Mouse (Mus musculus) frontal cortex, postnatal 36 days (tissue): Measurements from ENCODE around the gene Cpn2.
A peak's percentile ranks its signal among the peaks of the same experiment; 100 is the strongest.

ENCODE experiments used
- DNase-seq, 2 experiments: peaks; one replicate each; pipeline ENCODE4 v3.0.0; 2022; ENCODE audit warnings: low spot score in 2 of 2

Cpn2 gene

DNA sequence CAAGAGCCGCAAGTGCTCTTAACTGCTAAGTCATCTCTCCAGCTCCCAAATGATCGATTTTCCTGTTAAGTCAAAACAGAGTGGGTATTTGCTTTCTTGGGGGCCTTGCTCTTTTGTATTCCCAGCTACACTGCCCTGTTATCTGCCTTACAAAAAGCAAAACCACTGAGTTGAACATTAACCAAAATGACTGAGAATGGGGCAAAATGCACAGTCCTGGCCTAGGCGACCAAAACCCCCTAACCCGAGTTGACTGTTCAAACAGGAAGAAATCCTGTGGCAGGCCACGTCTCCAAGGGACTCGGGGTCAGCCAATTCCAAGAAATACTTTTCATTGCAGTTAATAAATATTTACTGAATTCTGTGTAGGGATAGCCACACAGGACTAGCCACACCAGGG, 28.5 kb downstream of the Cpn2 start:
- no peak for DNase-seq

DNA sequence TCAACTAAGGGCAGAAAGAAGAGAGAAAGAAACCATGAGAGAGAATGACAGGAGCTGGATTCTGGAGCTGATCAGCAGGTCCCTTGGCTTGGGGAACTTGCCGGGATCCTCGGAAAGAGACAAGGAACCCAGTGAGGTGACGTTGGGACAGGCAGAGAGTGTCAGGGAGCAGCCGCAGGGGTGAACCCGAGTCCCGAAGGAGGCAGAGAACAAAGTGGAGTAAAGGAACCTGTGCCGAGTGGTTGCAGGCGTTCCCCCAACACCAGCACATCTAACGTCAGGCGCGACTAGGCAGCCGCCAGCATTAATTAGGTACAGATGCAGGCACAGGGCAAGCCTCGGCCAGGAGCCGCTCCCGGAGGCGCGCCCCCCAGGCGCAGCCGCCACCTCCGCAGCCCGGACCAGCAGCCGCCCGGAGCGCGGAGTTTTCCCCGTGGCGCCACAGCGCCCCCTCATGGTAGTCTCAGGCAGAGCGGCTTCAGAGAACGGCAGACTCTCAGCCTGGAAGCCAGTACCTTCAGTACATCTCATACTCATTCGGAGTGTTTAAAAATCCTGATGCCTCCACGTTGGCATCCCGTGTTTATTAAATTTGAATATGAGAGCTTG, 31.1 kb downstream of the Cpn2 start:
- peak; percentile 85 to 86 for DNase-seq

DNA sequence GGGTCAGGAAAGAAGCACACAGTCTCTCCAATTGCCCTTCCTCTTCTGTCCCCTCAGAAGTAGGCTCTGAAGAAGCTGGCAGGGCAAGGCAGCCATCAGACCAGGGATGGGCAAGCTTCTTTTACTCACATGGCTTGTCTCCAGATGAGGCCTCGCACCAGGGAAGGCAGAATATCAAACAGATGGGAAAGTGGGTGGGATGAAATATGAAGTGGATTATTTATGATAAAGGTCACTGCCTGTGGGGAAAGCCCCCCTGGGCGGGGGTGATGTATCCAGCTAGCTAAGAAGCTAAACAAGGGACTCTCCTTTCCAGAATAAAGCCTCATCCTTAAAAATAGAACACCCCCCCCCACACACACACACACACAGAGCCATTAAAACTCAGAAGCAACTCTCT, 31.7 kb downstream of the Cpn2 start:
- DNase-seq, result peak; percentile 26 to 32

DNA sequence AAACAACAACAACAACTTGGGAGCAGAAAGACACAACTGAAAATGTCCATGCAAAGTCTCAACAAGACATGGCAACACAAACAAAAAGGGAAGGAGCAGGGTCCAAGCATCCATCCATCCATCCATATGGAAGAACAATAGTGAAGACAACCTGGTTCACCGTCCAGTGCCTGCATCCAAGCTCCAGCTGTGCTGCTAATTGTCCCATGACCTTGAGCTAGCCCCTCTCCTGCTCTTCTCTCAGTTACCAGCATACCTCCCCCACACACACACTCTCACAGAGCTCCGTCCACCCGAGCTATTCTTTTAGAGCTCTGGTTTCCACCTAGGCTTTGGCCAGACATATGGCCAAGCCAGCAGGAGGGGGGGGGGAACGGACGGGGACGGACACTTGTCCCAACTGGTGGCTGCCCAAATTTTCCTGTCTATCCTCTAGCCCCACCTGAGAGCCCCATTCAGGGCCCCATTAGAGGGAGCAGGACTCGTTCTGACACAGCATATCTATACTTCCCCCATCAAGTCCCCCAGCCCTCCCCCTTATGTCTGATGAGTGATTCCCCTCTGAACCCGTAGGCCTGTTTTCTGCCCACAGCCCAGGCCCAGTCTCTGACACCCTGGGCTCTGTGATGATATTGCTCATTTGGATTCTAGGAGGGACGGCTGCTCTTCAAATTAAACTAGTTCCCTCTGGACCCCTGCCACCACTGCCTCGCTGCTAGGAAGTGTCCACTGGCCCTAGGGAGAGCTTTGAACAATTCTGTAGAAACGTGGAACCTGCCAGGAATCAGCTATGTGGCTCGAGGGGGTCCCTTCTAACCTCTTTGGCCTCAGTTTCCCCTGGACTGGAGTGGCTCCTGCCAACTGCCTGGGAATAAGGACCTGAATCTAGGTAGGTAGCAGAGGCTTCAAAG, 32.4 kb downstream of the Cpn2 start:
- no peak for DNase-seq

DNA sequence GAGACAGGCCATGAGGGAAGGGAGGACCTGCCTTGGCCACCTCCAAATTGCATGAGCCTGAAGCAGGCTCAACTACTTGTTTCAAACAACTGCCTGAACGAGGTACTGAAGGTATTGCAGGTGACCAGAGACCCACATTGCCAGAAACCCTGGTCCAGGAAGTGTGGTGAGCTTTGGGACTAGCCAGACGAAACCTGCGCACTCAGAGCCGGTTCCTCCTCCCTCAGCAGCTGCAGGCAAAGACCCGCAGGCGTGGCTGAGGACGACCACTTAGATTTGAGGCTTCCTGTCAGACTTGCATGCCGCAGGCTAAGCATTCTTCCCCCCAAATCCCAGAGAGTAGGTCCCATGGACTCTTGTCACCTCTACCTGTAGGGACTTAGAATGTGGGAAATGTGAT, 33.2 kb downstream of the Cpn2 start:
- DNase-seq, result no peak

DNA sequence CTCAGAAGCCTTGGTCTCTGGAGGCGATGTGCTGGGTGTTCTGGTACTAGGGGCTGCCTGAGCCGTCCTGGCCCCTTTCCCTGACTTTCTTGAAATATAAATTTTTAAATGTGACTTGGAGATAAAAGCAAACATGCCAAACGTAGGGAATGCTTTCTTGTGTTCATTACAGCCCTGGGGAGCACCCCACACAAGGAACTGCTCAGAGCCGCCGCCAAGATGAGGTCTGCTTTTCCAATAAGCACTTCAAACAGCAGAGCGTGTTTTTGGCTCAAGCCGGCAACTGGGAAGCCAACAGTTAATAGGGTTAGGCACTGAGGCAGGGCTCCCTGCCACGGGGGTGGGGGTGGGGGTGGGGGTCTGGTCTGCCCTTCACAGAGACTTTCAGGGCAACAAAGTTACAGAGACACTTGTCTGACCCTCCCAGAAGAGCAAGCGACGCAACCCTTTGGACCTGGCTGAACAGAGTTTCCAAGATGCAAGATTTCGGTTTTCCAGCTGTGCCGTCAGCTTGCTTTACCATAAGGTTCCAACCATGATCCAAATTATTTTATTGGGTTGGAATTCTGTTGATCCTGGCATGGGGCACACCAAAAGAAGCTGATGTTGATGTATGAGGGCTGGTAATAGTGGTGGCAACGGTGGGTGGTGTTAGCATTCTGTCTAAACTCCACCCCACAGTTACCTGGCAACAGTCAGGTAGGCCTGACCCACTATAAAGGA, 35.3 kb downstream of the Cpn2 start:
- DNase-seq, result no peak

DNA sequence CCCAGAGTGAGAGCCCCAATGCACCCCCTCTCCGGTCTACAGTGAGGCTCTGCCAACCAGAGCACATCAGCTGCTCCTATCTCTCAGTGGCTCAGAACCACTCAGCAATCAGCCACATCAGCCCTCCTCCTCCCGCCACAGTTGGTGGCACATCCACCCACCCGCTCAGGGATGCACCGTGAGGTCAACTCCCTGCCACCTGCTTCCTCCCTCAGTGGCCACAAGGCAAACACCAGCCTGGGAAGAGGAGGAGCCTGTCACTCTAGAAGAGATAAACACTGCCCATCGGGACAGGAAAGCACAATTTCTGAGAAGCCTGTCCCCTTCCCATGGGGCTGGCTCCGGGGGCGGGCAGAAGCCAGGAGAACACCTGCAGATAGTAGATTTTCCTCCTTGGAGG, 39.9 kb downstream of the Cpn2 start:
- DNase-seq, result no peak

DNA sequence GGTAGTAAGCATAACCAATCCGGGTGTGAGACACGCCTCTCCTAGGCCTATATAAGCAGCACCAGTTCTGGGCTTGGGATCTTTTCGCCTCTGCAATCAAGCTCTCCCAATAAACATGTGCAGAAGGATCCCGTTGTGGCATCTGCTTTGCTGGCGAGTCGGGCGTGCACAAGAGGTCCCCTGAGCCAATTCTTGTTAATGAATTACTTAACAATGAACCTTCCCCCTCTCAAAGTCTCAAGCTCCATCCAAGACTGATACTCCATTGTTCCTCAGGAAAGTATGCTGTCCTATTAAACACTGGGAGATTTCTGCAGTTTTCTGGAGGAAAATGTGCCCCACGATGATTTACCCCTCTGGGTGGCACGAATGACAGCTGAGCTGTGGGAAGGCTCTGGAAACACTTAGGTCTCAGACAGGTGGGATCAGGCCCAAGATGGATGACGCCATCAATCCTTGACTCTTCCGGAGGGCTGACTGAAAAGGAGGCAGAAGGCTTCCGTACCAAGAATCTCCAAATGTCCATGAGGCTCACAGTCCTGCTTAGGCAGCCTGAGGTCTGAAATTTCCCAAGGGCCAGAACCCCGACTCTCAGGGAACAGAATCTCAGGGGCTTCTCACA, 46.0 kb downstream of the Cpn2 start:
- DNase-seq, result no peak

DNA sequence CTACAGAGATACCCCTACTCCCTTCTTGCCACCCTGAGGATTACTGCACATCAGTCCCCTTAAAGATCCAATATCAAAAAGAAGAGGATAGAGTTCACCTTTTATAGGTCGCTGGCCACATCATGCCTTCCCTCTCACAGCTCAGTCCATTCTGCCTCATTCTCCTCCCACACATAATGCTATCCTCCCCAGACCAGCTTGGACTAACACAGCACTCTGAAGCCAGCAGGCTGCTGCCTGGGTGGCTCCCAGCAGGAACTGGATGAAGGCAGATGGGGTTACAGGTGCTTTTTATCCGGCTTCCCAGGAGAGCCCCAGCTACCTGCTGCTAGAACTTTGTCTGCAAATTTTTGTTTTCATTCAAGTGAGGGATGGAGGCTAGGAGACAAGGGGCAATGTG, 51.5 kb downstream of the Cpn2 start:
- no peak for DNase-seq

DNA sequence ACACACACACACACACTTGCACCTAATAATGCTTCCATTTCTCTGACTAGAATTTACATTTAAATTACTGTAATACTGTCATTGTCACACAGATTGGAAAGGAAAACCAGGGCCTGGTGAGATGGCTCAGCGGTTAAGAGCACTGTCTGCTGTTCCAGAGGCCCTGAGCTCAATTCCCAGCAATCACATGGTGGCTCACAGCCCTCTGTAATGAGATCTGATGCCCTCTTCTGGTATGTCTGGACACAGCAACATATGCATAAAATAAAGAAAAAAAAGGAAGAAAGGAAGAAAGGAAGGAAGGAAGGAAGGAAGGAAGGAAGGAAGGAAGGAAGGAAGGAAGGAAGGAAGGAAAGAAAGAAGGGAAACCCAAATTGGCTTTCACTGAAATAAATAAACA, 53.7 kb downstream of the Cpn2 start:
- DNase-seq, result no peak

DNA sequence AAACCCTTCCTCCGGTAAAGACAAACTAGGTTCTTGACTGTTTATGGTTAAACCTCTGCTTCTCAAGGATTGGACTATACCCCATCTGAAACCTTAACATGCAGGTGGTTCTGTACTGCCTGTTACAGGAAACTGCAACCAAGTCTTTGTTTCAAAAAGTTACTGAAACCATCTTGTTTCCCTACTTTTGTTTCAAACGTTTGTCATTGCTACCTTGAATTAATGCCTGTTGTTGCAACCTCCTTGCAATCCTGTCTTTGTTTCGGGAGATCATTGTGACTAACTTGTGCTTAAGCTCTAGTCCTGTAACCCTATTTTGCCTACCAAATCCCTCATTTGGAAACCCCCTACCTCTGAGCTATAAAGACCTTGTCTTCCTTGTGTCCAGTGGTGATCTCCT, 55.3 kb downstream of the Cpn2 start:
- no peak for DNase-seq

DNA sequence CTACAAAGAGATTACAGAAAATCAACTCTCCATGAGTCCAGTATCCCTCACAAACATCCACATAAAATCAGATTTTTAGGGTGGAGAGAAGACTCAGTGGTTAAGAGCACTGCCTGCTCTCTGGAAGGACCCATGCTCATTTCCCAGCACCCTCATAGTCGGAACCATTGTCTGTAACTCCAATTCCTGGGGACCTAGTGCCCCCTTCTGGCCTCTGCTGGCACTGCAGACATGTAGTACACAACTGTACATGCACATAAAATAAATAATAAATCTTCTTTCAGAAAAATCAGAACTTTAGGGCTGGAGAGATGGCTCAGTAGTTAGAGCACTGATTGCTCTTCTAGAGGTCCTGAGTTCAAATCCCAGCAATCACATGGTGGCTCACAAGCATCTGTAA, 58.0 kb downstream of the Cpn2 start:
- DNase-seq, result no peak

DNA sequence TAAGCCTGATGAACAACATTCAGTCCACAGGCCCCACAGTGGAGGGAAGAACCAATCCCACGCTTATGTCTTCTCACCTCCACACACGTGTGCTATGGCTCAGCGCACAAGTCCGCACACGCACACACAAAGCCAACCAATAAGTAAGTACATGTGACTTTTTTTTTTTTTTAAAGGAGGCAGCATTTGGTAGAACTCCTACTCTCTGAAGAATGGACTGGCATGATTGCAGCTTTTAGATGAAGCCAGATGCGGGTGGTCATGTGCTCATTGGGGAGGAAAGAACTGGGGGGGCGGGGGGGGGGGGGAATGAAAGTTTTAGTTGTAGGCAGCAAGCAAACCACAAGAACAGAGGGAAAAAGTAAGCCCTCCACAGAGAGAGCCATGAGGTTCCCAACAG, 59.3 kb downstream of the Cpn2 start:
- peak in 1 of 2 experiments; percentile 21 for DNase-seq

DNA sequence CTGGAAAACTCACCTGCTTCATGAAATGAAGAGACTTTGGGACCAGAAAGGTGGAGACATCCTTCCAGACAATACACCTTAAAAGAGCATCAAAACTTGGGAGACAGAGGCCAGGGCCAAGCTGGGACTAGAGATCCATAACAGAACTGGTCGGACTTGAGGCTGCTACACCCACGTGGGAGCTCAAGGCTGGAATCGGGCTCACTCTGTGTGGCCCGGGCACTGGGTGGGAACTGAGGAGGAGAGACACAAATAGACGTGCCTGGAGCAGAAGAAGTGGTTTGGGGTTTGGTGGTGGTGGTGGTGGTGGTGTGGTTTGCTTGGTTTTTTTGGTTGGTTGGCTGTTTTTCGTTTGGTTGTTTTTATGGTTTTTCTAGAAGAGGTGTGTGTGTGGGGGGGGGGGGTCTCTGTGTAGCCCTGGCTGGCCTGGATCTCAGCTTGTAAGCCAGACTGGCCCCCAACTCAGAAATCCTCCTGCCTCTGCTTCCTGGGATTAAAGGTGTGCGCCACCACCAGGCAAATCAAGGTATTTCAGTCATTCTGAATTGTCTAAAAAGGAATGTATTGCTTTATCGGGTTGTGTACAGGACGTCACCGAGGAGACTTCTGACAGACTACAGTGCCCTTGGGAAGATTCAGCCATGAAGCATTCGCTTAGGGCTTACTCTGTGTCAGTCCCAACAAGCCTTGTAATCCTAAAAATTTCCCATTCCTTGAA, 60.0 kb downstream of the Cpn2 start:
- DNase-seq, result no peak
